Mouse (Mus musculus): Measurements from ENCODE around the gene Gnb5. TPM values are rescaled to one million over a fixed set of nuclear protein-coding genes. Genes with fewer than 3 reads are reported as not detected.
A peak's percentile ranks its signal among the peaks of the same experiment; 100 is the strongest.

Gene Gnb5
- polyA plus RNA-seq, 1 experiment from 2014 or later: 1.8 TPM

GRCm38 (mm10) chr9:75384337-75384962 is 78.4 kb downstream of the Gnb5 start:
- ATAC-seq (no peak), DNase-seq (no peak)
- WGBS (ENCODE audit: insufficient replicate concordance): 77% methylated on average over 3 of the region's 3 CpGs
- TF ChIP-seq EP300 (IDR thresholded peaks at IDR 0.05; ENCODE audit: low read depth): no peak
- no peak for TF ChIP-seq CTCF (IDR thresholded peaks at IDR 0.05; ENCODE audit: low read depth)
- H3K36me3 ChIP-seq (replicated peaks; ENCODE audit: insufficient read depth, low read length): peaks cover 22% of the 10 kb centered on the region
- no peak overlapping the region for H3K27ac ChIP-seq (ENCODE audit: low read depth)
- no peaks in the 10 kb centered on the region for H3K4me1 ChIP-seq (ENCODE audit: insufficient read depth)
- no peaks in the 10 kb centered on the region for H3K27me3 ChIP-seq (ENCODE audit: insufficient read depth, low read length)
- no peak overlapping the region for H3K9ac ChIP-seq (replicated peaks)
- H3K9me3 ChIP-seq (ENCODE audit: low read length): no peaks in the 10 kb centered on the region
- no peak overlapping the region for H3K4me2 ChIP-seq (ENCODE audit: low read depth, low read length)
- H3K4me3 ChIP-seq (ENCODE audit: low read depth, low read length): no peak overlapping the region

GRCm38 (mm10) chr9:75385218-75385974 is 79.3 kb downstream of the Gnb5 start:
- no peaks in the 10 kb centered on the region for H3K9me3 ChIP-seq (ENCODE audit: low read length)
- WGBS (ENCODE audit: insufficient replicate concordance): 78% methylated on average over 9 of the region's 9 CpGs
- TF ChIP-seq EP300 (IDR thresholded peaks at IDR 0.05; ENCODE audit: low read depth) (0 out of 2 replicates have a peak, but pooled peaks have one; percentile 33), CTCF (IDR thresholded peaks at IDR 0.05; ENCODE audit: low read depth) (no peak)
- DNase-seq (no peak), ATAC-seq (no peak)
- no peaks in the 10 kb centered on the region for H3K4me1 ChIP-seq (ENCODE audit: insufficient read depth)
- no peak overlapping the region for H3K9ac ChIP-seq (replicated peaks)
- H3K27ac ChIP-seq (ENCODE audit: low read depth): no peak overlapping the region
- H3K36me3 ChIP-seq (replicated peaks; ENCODE audit: insufficient read depth, low read length): peaks cover 29% of the 10 kb centered on the region
- H3K27me3 ChIP-seq (ENCODE audit: insufficient read depth, low read length): no peaks in the 10 kb centered on the region
- H3K4me3 ChIP-seq (ENCODE audit: low read depth, low read length): no peak overlapping the region
- H3K4me2 ChIP-seq (ENCODE audit: low read depth, low read length): no peak overlapping the region

- H3K9me3 ChIP-seq (ENCODE audit: low read length): no peaks in the 10 kb centered on the region
- H3K4me2 ChIP-seq (ENCODE audit: low read depth, low read length): no peak overlapping the region
- peaks cover 61% of the 10 kb centered on the region for H3K36me3 ChIP-seq (replicated peaks; ENCODE audit: insufficient read depth, low read length)
- no peaks in the 10 kb centered on the region for H3K27me3 ChIP-seq (ENCODE audit: insufficient read depth, low read length)
- H3K4me3 ChIP-seq (ENCODE audit: low read depth, low read length): no peak overlapping the region
- DNase-seq (no peak), ATAC-seq (no peak)
- H3K27ac ChIP-seq (ENCODE audit: low read depth): no peak overlapping the region
- no peak for TF ChIP-seq EP300 (IDR thresholded peaks at IDR 0.05; ENCODE audit: low read depth)
- no peak for TF ChIP-seq CTCF (IDR thresholded peaks at IDR 0.05; ENCODE audit: low read depth)
- H3K9ac ChIP-seq (replicated peaks): no peak overlapping the region
- 85% methylated on average over 12 of the region's 12 CpGs for WGBS (ENCODE audit: insufficient replicate concordance)
- no peaks in the 10 kb centered on the region for H3K4me1 ChIP-seq (ENCODE audit: insufficient read depth)
Measured at GRCm38 (mm10) chr9:75393251-75393650, 87.2 kb downstream of the Gnb5 start.

Other genes with a start within 250 kb of the Gnb5 start
- 1.2 and 1.3 TPM in 2 replicates for gene Myo5a, start 235.3 kb upstream of the Gnb5 start, polyA plus RNA-seq (2015; fragmentation: Nextera tagmentation; extraction: Ambion mirVana)
- 0.33 and 0.48 TPM in 2 replicates for gene Myo5c, start 74.3 kb upstream of the Gnb5 start, polyA plus RNA-seq (2015; fragmentation: Nextera tagmentation; extraction: Ambion mirVana)
- not detected in 2 replicates for gene Bcl2l10, start 41.5 kb downstream of the Gnb5 start, polyA plus RNA-seq (2015; fragmentation: Nextera tagmentation; extraction: Ambion mirVana)
- gene Mapk6, start 103.7 kb downstream of the Gnb5 start, polyA plus RNA-seq (2015; fragmentation: Nextera tagmentation; extraction: Ambion mirVana): 17.2 and 18.4 TPM in 2 replicates
- 10.5 and 11.3 TPM in 2 replicates for gene Leo1, start 135.2 kb downstream of the Gnb5 start, polyA plus RNA-seq (2015; fragmentation: Nextera tagmentation; extraction: Ambion mirVana)